Mouse (Mus musculus) frontal cortex, adult 2 months (tissue): Measurements from ENCODE around the gene Bglap3. TPM values are rescaled to one million over a fixed set of nuclear protein-coding genes. Genes with fewer than 3 reads are reported as not detected.
"Not testable (repeated sequence)": the region's sequence is repeated elsewhere in the genome, so short reads cannot be mapped to it uniquely, and the experiment has no call there.

Experiments used
- DNase-seq, 2 experiments: peaks; one replicate each; pipeline ENCODE4 v3.0.0; 2022; ENCODE audit warnings: low spot score in 1 of 2; ENCODE audit errors: extremely low spot score in 1 of 2
- polyA plus RNA-seq: library from polyadenylated mRNA; depleted of rRNA; stranded (reverse); fragments of >200 nt; gene quantifications from 2 replicates; pipeline ENCODE4 v1.2.3, GENCODE M21; 2012; rRNA removed

The Bglap3 gene
- polyA plus RNA-seq: 0.46 and 2.3 TPM in 2 replicates

DNA sequence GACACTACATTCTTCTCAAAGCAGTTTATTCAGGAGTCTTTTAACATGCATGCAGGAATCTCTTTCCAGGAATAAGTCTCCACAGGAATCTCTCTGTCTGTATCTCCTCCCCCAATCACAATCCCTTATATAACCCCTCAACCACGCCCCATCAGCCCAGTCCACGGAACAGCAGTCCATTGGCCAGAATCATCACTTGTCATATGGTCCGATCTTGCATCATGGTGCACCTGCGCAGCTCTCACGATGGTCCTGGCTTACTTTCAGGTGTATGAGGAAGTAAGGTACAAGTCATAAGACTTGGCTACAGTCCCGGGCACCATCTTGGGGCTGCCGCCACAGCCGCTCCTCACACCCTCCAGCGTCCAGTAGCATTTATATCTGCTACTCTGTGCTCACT lies at the start of gene Bglap3:
Gene Bglap3 (minus strand): TSS at position 101 of the 400 bp plus-strand sequence.
- DNase-seq: not testable (repeated sequence)

DNA sequence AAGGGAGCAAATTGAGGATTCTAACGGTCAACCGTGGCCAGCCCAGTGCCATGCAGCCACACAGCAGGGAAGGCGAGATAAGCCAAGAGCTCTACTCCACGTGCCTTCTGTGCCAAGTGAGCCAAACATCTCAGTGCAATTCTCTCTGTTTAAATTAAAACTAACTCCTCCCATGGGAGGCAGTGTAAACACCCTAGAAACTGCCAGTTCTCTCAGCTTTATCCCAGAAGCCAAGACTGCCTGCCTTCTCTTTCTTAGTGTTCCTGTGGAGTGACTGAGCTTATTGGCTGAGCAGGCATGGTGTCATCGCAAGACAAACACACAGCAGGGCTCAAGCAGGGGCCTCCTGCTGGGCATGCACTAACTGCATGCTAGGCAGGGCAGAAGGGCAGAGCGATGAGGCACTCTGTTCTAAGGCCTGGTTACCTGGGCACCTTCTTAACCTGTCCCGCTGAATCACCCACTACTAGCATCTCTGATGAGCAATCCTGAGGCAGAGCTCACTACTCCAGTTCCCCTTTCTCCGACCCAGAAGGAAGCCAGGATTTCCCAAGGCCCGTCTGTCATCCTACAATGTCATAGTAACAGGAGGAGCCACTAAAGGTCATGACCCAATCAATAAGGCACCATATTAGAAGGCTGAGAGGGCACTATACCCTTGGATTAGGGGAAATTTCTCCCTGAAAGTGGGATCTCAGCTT lies 49.6 kb upstream of the Bglap3 start:
- peak in 1 of 2 experiments; percentile 52 for DNase-seq

DNA sequence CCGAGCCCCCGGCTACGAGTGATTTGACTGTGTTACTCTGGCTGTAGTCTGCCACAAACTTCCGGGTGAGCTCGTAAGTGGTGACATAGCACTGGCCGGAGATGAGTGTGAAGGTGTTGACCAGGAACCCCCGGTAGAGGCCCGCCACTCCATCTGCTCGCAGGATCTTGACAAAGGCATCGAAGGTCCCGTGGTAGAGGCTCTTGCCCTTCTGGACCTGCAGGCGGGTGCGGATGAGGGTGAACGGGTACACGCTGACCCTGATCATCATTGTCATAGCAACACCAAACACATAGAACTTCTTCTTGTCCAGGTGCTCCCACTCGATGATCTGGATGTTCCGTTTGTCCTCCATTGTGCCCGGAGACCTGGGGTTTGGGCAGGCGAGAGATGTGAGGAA lies 48.2 kb upstream of the Bglap3 start:
- DNase-seq: no peak

DNA sequence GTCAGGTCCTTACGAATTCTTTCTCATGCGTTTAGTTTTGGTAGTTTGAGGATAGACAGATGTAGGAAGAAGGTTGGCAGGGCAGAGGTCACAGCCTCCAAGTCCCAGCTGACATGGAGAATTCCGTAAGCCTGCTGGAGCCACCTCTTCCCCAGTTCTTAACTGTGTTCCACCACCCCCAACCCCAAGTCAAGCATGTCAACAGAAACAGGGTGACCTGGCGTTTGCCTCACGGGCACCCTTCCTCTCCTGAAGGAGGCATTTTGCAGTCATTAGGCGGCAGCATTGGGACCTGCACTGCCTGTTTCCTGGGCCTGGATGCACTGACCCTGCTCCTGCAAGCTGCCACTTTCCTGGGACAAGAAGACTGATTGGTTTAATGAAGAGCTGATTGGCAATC lies 45.5 kb upstream of the Bglap3 start:
- no peak for DNase-seq

DNA sequence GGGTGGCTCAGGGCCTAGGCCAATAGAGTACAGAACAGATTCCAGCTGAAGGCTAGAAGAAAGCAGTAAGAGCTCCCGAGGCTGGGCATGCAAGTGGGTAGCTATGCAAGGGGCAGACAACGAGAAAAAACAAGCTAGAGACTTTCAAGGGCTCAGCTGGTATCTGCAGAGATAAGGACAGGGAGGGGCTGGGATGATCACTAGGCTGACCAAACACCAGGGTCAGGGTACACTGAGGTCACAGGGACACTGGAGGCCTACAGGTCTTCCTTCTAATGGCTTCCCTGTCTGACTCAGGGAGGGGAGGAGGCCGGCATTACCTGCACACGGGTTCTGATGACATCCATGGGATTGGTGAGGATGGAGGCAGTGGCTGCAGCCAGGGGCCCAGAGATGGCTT lies 43.1 kb upstream of the Bglap3 start:
- no peak for DNase-seq

DNA sequence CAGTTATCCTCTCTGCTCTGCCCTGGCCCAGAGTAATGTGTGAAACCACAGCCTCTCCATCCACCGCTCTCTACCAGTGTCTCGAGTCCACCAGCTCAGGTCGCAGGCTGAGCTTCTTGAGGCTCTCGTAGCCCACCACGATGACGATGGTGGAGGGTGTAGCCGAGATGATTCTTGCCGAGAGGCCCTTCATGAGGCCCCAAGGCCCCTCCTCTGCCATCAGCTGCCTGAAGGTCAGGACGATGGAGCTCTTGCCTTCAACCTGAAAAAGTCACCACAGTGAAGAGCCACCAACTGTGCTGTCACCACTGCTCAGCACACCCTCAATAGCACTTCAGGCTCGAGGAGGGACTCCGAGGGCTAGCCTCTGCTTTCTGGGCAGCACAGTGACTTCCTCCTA lies 40.1 kb upstream of the Bglap3 start:
- DNase-seq: no peak

DNA sequence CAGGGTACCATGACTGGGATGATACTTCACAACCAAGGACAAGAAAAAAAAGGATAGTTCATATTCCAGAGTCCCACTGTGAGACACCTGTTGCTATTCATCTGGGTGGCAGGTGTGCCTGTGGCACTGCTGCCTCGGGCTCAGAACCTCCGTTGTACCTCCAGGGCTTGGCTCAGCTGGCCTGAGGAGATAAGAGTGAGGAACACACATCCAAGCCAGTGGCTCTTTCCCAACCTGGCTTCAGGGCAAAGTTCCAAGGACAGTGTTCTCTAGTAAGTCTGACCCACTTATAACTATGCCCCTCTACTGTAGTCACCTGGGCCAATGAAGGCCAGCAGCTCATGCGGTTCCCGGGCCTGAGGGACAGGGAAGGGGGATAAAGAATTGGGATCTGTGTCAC lies 39.1 kb upstream of the Bglap3 start:
- DNase-seq: no peak

DNA sequence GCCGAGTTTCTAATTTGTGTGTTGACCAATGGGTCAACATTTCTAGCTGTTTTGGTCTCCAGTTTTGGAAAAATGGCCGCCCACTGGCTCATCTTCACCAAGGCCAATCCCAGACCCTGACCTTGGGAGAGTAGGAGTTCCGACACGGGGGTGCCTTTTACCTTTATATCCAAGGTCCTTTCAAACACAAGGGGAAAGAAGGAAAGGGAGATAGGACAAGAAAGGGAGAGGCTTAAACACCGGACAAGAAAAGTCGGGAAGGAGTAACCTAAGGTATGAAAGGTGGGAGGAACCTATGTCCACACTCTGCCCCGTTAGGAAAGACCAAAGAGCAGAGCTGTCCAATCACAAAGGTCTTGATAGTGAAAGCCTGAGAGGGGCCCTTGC lies 38.1 kb upstream of the Bglap3 start:
- DNase-seq: no peak

DNA sequence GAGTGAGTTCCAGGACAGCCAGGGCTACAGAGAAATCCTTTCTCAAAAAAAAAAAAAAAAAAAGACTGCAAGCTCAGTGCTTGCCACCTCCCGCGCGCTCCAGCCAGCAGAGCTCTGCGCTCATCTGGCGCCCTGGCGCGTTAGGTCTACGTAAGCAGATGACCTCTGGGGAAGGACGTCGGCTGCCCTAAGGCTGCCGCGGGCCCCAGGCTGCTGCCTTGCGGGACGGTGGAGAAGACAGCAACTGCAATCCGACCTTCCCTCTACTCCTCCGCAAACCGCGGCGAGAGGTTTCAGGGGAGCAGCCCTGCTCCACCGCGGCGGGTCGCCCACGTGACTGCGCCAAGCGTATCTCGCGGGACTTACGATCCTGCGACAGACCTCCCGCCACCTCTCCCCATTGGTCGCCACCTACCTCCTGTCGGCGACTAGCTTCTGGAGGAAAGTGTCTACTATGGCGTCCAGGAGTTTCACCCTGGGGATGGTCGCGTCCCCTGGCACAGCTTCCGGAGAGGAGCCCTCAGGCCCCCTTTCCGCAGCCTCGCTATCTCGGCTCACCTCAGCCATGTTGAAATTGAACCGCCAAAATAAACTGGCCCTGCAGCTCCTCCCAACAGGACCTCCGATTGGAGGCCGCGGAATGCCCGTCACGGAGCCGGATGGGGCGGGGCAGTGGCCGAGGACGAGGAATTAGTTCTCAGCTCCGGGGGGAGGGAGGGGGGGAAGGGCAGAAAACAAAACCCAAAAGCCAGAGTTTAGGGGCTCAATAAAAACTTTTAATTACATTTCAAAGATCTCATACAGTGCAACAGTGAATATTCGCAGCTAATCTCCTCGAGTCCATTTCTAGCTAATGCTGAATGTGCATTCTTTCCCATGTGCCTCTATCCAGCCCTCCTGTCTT lies 37.5 kb upstream of the Bglap3 start, which contains the start of gene Pmf1:
Gene Pmf1 (minus strand): TSS at position 591 of the 904 bp plus-strand sequence.
- DNase-seq: peak; percentile 84 to 89

DNA sequence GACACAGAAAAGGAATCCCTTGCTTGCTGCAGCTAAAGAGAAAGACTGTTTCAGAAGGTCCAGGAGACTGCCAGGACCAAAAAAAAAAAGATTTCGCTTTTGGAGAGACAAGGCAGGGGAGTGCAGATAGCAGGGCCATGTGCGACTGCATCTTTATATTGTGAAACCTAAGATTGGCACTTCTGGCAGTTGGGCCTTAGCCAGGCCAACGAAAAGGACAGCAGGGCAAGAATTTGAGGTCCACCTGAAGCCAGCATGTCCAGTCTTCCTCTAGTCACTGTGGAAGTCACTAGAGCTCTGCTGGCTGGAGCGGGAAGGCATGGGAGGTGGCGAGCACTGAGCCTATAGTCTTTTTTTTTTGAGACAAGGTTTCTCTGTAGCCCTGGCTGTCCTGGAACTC lies 36.4 kb upstream of the Bglap3 start:
- DNase-seq: no peak

DNA sequence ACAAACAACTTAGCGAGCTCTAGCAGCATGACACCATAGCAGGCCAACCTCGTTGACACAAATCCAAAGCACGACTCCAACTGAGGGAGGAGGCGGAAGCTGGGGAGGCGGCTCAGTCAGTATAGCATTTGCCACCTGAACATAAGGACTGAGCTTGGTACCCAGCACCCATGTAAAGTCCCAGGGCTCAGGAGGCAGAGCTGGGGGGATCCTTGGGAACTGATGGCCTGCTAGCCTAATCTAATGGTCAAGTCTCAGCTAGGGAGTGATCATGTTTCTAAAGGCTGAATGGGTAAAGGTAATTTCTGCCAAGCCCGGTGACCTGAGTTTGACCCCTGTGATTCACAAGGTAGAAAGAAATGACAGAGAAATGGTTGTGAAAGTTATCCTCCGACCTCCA lies 35.0 kb upstream of the Bglap3 start:
- DNase-seq: no peak

DNA sequence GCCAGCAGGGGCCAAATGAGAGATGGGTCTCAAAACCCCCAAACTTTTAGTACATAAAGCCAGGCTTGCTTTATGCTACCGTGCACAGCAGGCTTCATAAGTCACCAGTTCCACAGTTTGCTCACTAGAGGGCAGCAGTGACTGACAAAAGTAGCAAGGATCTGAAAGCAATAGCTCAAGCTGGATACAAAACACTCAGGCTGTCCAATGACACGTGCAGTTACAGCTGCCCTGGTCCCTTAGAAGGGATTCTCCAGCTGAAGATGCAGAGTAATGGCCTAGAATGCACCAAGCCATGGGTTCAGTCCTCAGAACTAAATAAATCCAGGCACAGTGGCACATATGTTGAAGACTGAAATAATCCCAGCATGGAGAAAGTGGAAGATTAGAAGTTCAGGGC lies 34.5 kb upstream of the Bglap3 start:
- DNase-seq: peak; percentile 52 to 87

DNA sequence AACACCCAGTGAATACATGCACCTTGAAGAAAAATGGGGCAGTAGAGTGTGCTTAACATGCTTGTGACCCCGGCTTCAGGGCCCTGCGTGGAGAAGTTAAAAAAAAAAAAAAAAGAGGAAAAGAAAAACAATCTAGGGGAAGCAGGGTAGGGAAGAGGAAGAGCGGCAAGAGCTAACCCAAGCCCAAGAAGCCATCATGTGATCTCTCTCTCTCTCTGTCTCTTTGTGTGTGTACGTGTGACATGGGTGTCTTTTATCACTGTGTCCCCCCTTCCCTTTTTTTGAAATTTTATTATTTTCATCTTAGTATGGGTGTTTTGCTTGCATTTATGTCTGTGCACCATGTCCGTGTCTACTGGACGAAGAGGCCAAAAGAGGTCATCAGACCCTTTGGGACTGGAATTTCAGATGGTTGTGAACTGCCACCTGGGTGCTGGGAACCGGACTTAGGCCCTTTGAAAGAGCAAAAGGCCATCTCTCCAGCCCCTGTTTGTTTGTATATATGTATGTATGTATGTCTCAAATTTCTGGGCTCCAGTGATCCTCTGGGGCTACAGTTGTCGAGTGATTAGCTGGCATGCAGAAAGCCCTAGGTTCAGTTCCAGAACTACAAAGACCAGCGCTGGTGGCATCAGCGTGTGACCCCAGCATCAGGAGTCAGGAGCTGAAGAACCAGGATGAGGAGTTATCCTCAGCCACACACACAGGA lies 31.1 kb upstream of the Bglap3 start:
- no peak for DNase-seq

DNA sequence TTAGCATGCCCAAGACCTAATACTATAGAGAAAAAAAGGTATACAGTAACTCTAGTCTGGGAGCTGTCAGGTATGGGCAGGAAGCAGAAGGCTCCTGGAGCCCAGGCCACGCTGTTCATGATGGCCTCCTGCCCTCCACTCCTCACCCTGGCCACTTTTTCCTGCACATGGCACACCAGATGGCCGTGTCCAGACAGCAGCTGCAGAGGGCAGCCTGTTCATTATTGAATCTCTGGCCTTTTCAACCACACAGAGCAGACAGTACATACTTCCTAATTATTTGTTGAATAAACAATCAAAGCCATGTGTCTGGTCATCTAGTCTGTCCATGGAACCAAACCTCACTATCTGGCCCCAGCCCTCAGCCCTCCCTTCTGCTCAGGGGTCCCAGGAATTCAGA lies 26.1 kb upstream of the Bglap3 start:
- DNase-seq: no peak

DNA sequence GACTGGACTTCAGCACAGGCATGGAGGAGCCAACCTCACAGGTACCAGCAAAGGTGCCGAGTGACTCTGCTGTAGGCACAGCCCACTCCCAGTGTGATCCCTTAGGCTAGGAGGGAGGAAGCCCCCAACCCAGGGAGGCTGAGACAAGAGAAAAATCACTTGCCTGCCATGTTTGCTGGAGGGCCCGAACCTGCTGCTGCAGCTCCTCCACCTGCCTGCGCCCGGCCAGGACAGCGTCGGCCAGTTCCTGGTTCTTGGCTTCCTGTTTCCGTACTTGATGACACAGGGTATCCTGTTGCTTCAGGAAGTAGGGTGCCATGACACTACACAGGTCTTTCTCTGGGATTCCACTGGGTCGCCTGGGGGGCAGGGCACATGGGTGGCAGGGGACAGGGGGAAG lies 23.2 kb upstream of the Bglap3 start:
- DNase-seq: no peak

DNA sequence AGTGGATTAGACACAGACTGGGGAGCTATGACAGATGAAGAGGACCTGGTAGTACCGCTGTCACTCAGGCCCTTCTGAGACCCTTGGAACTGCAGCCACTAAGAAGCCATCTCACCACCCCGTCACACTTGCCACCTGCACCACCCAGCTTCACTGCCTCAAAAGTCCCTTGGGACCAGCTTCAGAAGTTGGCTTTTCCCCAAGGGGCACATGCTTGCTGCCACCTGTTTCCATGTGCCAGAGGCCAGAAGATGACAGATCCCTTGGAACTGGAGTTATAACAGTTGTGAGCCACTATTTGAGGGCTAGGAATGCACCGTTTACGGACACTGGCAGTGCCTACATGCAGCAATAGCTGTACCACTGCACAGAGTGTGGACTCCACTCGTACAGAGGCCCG lies 22.7 kb upstream of the Bglap3 start:
- no peak for DNase-seq

DNA sequence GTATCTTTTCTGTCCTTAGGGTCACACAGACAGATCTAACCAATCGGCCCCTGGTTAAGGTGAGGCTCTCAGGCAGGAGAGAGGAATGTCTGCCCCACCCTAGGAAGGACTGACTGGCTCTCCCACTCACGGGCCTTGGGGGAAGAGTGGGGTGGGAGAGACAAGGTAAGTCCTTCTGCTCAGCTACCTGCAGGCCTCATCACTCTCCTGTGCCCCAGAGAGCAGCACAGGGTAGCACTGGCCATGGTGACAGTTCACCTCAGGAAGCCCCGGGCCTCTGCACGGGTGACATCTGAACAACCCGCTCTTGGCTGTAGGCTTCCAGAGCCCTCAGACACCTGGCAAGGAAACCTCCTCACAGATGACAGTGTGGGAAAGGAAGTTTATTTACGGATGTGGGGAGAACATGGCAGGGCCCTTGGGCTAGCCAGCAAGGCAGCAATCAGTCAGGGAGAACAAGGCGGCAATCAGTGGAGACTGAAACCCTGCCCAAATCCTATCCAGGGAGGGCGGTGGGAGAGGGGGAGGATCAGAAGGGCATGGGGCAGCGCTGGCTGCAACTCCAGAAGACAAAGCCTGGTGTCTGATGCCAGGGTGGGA lies 21.3 kb upstream of the Bglap3 start:
- no peak for DNase-seq

DNA sequence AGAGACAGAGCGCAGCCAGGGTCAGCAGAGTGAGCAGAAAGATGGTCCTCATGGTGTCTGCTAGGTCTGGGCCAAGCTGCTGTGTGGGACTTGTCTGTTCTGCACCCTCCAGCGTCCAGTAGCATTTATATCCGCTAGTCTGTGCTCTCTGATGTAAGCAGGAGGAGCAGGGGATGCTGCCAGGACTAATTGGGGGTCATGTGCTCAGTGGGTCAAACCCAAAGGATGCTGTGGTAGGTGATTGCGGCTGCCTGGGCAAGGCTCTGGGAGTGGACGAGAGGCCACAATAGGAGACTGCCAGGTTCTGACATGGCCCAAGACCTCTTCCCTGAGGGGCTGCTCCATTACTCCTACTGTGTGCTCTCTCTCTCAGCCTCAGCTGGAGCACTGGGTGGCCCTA lies 11.8 kb upstream of the Bglap3 start, which contains the start of gene Bglap:
Gene Bglap (minus strand): TSS at position 101 of the 400 bp plus-strand sequence.
- DNase-seq: no peak

DNA sequence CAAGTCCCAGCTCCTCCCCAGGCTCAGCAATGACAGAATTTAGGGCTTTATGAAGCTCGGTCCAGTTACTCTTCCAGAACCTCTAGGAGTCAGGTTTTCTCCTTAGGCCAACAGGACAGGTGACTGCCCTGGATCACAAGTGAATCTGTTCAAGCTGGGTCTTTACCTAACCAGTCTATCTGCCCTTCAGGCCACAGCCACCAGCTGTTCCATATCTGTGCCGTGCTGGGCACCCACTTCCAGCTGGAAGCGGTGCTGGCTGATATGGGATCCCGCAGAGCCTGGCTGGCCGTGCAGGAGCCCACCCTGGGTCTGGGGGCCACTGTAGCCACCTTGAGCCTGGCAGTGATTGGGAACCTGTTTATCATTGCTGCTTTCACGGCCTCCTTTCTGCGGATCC lies 9.8 kb upstream of the Bglap3 start:
- DNase-seq: not testable (repeated sequence)

DNA sequence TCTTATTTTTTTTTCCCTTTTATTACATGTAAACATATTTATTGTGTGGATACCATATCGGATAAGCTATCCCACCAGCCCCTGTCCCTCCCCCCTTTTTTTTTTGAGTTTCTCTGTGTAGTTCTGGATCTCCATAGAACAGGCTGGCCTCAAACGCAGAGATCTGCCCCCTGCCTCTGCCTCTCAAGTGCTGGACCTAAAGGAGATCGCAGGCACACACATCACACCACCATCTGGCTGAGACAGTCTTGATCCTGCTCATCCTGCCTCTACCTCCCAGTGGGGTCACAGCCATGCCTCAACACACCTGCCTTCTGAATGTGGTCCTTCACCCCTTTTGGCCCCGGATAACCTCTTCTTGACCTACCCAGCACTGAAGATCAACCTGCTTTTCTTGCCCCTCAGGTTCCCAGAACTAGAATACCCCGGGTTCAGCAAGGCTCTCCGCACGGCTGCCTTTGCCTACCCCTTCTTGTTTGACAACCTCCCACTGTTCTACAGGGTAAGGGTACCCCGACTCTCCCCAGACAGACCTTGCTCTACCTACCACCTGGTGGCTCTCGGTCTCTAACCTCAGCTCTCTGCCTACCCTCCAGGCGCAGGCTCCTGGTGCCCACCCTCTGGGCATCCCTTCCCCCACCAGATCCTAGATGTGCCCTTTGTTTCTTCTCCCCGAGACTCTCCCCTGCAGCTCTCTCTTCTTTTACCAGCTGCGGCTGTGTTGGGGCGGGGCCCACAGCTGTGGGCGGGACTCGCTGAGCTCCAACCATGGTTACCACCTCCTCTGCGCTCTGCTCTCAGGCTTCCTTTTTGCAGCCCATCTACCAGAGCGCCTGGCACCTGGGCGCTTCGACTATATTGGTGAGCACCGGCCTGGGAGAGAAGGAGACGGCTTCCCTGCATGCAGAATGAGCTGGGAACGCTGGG lies 9.1 kb upstream of the Bglap3 start:
- DNase-seq: peak in 1 of 2 experiments; percentile 41
